Mouse (Mus musculus) megakaryocyte, adult 5-6 weeks (primary cell): Measurements from ENCODE around the gene Ecm2. TPM values are rescaled to one million over a fixed set of nuclear protein-coding genes. Genes with fewer than 3 reads are reported as not detected.

ENCODE experiments used
- ATAC-seq: 2 replicates; pipeline ENCODE4 v1.8.0; 2016; ENCODE audit warnings: mild to moderate bottlenecking, inconsistent platforms; ENCODE audit not compliant: poor library complexity, severe bottlenecking
- total RNA-seq, 2 experiments: library from RNA; stranded (forward) in 1 of 2; stranded (reverse) in 1 of 2; fragments of 153-499, 151-499 nt in 1 of 2; fragments of 221-1000, 200-1000 nt in 1 of 2; gene quantifications; 2 replicates each; pipeline versions ENCODE4 v1.2.3 to v1.2.4; 2015 to 2017

Gene Ecm2
- total RNA-seq, 2 experiments from 2014 or later: 0.07 TPM; not detected in 1

DNA sequence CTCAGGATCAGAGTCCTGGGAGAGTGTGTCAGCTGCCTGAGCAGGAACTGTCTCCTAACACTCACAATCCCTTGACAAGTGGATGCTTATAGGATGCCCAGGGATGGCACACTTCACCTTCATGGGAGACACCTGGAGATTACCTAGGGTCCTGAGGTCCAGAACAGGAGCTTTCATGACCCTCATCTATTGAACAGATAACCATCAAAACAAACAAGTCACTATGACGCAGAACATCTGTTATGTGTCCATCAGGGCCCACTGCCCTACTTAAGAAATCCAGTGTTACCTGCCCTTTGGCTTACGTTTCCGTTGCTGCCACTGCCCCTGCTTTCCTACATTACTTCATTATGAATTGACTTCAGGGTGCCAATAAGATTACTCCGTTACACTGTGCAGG lies 1.2 kb downstream of the Ecm2 start:
- ATAC-seq: no peak

DNA sequence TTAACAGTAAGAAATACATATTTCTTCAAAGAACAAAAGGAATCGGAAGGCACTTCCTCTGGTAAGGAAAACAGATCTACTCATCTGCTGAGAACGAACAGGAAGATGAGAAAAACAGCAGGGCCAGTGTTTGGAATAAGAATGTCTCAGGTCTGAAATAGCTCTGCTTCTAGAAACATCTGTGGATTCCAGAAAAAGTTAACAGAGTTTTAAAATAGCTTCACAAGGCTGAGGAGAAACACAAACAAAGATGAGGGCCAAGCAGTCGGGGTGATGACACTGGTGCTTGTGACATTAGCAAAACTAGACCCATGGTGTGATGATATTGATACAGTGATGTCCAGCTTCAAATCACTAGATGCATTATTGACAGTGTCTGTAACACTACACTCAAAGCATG lies 2.6 kb downstream of the Ecm2 start:
- no peak for ATAC-seq

DNA sequence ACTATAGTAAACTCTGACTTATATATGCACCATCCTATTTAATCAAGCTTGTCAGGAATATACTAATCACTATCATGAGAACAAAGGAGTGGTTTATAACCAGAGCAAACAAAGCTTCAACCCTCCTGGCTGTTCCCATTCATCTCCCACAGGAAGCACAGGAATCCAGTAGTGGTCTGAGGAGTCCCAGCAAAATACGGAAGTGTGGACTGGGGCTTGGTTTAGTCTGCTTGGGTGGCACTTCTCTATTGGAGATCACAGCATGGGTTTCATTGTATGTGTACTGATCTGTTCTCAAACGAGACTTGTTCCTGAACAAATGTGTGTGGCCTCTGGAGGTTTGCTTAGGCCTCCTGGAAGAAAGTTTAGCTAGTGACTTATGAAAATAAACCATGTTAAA lies 14.2 kb downstream of the Ecm2 start:
- ATAC-seq: 0 out of 2 replicates have a peak, but pooled peaks have one; percentile 52

DNA sequence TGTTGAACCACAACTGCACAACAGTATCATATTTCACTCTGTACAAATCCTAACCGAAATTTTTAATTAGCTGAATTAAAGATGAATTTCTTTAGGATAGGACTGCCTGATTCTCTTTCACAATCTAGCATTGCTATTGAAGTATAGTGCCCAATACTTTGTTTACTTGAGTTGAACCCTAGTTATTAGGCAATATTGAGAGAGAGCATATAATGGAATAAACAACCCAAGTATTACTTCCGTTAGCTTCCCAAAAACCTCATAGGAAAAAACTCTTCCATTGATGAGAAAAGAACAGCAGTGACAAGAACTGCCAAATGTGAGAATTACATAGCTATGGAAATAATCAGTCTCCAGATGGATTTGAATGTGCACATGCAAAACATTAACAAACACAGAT lies 21.6 kb downstream of the Ecm2 start:
- ATAC-seq: no peak

DNA sequence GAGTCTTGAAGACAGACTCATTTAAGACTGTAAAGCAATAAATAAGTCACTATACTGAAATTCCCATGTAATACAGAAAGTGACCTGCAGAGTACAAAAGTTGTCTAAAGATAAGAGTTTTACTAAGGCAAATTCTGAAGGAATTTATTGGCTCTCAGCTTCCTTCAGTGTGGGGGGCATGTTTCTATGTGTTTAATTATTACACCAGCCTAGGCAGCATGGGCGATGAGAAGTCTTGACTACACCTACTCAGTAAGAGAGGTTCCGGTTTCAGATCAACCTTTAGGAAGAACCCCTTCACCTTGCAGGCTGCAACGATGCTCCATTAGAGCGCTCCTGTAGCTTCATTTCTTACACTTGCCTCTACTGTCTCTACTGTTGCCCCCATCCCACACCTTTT lies 26.0 kb downstream of the Ecm2 start:
- ATAC-seq: no peak

DNA sequence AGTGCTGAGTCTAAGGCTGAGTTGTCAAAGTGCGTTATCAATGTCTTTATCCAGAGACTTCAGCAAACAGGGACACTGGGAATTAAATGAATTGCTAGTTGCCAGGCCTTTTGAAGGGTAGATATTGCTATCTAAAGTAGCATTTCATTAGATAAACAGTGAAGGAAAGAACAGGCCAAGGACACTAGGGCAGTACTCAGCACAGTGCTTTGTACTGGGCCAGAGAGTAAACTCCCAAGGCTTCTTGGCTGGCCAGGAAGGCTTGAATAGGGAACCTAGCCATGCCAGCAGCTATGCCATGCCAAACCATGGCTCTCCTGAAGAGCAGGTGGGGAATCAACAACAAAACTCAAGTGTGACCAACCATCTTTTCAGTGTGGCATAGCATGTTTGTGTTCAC lies 32.3 kb downstream of the Ecm2 start:
- no peak for ATAC-seq

DNA sequence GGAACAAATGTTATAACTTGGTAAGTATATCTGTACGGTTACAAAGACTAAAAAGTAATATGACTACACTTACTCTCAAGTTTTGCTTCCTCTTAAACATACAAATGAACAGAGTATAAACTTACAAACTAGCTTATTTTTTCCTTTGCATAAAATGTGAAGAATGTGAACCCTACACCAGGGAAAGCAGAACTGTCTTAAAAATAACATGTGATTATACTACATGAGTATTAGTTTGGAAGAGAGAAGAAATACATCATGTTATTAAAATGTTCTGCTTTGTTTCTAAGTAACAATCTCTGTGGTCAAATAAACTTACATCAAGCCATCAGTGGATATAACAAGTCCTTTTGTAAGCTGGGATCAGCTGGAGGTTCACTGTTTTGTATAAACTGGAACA lies 34.1 kb downstream of the Ecm2 start:
- ATAC-seq: no peak

DNA sequence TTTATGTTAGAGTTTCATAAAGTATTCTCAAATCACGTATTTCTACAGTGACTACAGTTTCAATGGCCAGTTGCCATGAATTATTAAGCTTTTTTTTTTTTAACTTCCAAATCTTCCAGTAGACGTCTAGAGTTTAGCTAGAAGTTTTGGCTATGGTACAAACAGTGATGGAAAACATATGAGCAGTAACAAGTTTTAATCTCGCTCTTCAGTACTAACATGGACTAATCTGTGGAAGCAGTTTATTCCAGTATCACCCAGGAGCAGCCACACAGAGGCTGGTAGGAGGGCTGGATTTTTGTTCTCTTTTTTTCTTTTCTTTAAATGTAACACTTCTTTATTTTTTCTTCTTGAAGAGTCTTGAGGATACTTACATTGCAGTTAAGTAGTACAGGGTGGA lies 39.7 kb downstream of the Ecm2 start, which contains the start of gene Aspn:
Gene Aspn (plus strand): TSS at position 165 of the 400 bp plus-strand sequence.
- ATAC-seq: no peak

DNA sequence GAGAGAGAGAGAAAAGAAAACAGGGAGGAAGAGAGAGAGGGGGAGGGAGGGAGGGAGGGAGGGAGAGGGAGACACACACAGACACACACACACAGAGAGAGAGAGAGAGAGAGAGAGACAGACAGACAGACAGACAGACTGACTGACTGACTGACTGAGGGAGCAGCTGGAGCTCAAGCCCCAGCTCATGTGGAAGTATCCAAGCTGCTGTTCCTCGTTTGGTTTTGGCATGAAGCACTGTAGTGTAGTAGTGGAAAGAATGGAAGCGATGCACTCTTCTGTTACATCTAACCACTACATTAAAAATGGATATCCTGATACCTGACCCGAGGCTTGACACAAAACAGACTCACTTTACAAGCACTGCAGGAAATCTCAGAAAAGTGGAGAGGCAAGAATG lies 41.0 kb downstream of the Ecm2 start:
- no peak for ATAC-seq

DNA sequence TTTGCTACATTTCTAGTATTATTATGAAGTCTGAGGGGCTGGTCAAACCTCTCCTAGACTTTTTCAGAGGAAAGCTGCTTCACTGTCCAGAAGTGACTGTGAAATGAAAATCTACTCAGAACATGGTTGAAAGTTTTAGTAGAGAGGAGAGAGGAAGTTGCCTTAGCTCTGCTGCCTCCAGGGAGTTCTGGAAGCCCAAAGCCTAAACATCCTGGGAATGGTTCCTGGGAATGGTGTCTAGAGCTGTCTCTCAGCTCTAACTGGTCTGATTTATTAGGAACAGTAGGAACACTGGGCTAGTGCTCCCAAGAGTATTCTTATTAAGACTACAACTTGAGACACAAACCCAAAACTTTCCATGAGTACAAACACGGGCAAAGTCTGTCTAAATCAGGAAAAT lies 41.9 kb downstream of the Ecm2 start:
- ATAC-seq: no peak

DNA sequence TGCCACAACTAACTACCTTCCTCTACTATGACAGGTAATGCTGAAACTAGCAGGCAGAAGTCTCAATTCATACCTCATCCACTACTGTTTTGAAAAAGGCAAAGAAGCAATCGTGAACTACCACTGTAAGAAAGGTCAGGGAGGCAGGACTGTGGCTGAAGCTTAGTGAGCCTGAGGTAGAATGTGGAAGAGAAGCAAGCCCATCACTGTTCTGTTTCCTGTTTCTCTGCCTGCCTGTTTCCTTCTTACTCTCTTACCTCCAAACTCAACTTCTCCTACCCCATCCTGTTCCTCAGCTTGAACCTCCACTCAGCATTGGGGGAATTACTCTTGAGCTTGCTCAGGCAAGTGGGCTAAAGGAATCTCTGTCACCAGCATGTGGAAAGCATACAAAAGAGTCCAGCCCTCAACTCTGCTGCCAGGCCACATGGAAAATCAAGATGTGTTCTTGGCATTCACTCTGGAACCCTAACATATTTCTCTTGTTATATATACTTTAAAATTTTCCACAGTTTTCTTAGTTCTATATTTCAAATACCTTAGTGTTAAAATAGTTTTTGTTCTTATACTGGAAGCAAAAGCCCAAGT lies 43.0 kb downstream of the Ecm2 start:
- ATAC-seq: no peak

DNA sequence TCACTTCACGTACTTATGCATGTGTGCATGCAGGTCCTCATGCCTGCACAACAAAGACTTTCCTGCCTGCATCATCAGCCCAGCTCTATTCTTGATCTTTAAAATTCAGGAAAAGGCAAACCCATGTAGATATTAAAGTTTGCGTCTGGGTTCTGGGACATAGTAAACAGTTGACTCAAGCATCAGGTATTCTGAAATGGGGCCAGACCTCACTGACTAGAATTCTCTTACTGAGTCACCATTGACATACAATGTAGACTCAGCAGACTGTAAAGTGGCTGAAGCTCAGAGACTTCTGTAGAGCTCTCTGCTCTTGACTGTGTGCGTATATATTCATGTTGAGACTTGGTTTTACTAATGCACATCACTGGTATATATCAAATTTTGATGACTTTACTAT lies 45.0 kb downstream of the Ecm2 start:
- ATAC-seq: no peak

DNA sequence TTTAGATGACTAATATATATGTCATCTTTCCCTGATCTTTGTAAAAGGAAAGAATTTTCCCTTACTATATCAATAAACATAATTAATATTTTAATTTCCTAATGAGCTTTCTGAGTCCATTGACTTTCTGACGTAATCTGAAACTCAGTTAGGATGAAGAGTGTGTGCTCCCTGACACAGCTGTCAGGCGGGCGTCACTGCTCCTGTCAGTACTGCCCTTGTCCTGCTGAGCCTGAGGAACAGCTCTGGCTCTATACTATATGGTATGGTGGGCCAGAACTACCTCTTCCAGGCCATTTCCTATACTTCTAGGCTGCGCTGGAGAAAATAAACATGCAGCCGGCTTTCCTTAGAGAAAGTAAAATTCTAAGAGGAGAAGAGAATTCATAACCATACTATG lies 49.9 kb downstream of the Ecm2 start:
- no peak for ATAC-seq

DNA sequence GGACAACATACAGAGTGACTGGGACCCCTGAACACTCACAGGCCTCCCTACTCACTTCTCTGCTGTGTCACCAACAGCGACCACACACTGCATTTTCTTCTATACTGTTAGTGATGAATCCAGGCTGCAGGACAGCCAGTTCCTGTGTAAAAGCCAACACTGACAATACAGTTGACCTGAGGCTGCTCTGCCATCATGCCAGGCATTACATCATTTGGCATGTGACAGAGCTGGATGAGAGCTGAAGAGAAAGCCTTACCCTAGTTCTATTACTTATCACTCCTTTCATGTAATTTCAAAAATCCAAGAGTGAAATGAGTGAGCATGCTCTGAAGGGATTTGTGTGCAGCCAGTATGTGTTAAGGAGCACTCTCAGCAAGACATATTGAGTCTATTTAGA lies 51.6 kb downstream of the Ecm2 start:
- no peak for ATAC-seq

DNA sequence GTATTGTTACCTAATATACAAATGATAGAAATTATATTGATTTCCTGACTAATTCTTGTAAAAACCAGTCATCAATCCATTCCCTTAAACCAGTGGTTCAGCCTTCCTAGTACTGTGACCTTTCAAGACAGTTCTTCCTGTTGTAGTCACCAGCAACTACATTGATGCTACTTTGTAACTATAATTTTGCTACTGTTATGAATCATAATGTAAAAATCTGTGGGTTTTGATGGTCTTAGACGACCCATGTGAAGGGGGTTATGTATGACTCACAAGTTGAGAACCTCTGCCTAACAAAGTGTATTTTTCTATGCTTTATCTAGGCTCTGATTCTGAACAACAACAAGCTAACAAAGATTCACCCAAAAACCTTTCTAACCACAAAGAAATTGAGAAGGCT lies 52.3 kb downstream of the Ecm2 start:
- ATAC-seq: no peak

DNA sequence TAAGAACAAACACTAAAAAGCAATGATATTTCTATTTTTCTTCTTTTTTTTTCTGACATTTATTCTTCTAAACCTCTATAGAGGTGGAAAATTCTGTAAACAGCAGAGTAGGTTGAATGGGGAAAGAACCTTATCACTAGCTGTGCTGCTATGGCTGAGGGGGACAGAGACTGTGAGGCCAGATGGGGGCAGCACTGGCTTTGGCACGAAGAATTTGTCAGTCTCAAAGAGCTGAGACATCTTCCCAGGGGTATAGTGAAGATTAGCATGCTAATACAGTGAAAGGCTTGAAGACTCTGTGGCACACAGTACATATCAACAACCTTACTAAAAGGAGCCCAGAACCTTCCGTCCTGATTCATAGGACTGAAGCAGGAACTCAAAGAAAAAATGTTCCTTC lies 54.6 kb downstream of the Ecm2 start:
- ATAC-seq: no peak

DNA sequence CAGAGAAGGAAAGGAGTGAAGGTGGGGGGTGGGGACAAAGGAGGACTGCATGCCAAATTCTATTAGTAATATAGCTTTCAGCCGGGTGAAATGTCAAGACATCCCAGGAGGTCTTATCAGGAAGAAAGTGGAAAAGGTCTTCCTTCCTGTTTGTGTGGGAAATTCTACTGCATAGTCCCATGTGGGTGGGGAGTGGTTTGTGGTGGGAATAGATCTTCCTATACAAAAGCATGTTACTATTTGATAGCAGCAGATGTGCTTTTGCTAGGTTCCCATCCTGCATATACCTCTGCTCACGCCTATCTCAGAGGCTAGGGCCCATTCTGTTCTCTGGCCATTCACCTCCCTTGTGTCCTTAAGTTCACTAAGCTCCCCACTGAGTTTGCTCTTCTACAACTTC lies 56.3 kb downstream of the Ecm2 start:
- ATAC-seq: no peak

DNA sequence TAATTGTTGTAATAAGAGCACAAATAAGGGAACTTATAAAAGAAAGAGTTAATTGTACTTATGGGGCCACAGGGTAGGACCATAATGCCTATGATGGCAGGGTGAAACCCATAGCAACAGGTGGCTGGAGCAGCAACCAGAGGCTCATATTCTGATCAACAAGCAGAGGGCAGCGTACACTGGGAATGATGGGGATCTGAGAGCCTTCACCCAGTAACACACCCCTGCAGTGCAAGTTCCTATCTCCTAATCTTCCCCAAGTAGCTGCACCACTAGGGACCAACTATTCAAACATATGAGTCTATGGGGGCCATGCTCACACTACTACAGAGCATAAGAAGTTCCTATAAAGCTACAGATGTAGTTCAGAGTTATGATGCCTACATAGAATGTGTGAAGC lies 59.7 kb downstream of the Ecm2 start:
- ATAC-seq: no peak

DNA sequence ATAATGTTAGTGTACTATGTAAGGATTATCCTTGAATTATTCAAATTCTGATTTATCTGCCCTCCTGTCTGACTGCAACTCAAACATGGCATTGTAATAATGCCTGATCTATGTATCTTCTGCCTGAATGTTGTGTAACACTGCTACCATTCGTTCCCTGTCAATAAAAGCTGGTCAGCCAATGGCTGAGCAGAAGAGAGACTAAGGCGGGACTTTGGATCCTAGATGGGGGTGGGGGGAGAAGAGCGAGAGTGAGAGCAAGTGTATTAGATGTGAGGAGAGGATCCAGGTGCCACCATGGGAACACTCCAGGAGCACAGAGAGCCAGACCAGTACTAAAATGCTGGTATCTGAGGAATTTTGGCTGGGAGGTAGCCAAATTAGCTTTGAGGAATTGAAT lies 65.8 kb downstream of the Ecm2 start:
- no peak for ATAC-seq

DNA sequence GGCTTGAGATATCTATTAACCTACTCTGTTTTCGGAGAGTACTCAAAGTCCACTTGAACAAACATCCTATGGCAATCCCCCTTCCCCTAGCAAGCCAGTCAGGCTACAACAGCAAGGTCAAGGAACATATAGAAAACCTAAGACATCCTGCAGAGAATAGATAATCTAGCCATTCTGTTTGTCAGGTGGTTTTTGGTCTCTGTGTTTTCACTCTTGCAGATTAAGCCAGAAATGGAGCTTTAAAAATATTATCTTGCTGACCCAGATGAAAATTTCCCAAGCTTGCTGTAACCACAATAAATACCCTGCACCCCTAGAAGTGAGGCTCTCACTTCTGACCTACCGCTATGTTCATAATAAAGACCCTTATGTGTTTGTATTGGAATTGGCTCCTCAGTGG lies 66.8 kb downstream of the Ecm2 start:
- no peak for ATAC-seq

DNA sequence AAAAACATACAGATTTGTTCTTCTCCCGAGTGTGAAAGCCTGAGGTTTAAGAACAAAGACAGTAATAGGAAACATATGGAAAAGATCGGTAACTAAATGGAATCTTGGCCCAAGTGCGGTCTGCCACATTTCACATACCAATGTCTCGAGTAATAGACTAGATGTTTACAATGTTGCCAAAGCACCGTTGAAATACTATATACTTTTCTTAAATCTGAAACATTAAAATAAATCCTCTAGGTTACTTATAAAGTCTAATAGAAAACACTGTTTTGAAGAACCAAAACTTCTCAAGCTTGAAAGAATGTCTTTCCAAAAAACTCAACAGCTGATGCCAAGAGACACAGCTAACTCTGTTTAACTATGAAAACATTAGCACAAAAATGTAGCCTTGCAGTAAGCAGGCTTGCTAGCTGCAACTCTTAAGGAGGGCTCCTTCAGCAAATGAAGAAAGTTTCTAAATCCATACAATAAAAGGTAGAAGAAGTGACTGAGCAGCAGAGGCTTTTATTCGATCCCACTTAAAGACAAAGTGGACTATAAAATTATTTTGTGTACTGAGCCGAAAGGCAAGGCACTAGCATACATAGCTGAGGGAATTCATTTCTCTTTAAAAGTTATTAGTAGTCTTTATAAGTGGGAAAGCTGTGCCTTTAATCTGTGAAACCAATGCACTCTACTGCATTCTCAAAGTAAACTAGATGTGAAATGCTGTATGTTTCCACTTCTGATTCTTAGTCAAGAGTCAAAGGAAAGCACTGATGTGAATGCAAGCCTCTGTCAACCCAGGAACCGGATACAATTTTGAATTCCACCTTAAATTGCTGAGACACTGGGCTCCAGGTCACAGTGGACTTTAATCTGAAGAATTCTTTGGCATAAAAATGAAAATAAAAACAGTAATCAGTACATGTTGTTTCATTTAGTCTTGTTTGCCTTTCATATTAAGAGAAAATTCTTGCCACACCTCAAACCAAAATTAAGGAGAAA lies 77.2 kb downstream of the Ecm2 start, which contains the start of gene Omd:
Gene Omd (plus strand): TSS at position 922 of the 990 bp plus-strand sequence.
- ATAC-seq: no peak
